Mouse (Mus musculus) c-Kit-positive CD71-negative TER-119-negative erythroid progenitor cells, embryonic 14.5 days (primary cell): ENCODE results near the gene Miga1.
A peak's percentile ranks its signal among the peaks of the same experiment; 100 is the strongest.
"Not testable (repeated sequence)": the region's sequence is repeated elsewhere in the genome, so short reads cannot be mapped to it uniquely, and the experiment has no call there.

Source experiments
- DNase-seq: peaks from one replicate; pipeline ENCODE4 v3.0.0-alpha.2; 2013; ENCODE audit warnings: low read depth

Gene Miga1

GRCm38 (mm10) chr3:152321765-152322547 is 18.3 kb downstream of the Miga1 start:
- DNase-seq, result no peak

- no peak for DNase-seq
These were observed 19.1 kb downstream of the Miga1 start for GRCm38 (mm10) chr3:152320972-152321645.

GRCm38 (mm10) chr3:152316447-152317173 is 23.6 kb downstream of the Miga1 start:
- not testable (repeated sequence) for DNase-seq

- peak; percentile 69 for DNase-seq
These were observed 24.6 kb downstream of the Miga1 start for GRCm38 (mm10) chr3:152315613-152316012.

GRCm38 (mm10) chr3:152314666-152315065 is 25.5 kb downstream of the Miga1 start:
- not testable (repeated sequence) for DNase-seq

- no peak for DNase-seq
These were observed 31.0 kb downstream of the Miga1 start for GRCm38 (mm10) chr3:152309250-152309645.

- no peak for DNase-seq
These were observed 31.5 kb downstream of the Miga1 start for GRCm38 (mm10) chr3:152308485-152309249.

- DNase-seq, result no peak
These were observed 34.2 kb downstream of the Miga1 start for GRCm38 (mm10) chr3:152305971-152306370.

- no peak for DNase-seq
These were observed 35.1 kb downstream of the Miga1 start for GRCm38 (mm10) chr3:152305080-152305479.

- DNase-seq, result no peak
These were observed 36.0 kb downstream of the Miga1 start for GRCm38 (mm10) chr3:152304093-152304815.

GRCm38 (mm10) chr3:152302991-152303390 is 37.2 kb downstream of the Miga1 start:
- no peak for DNase-seq

GRCm38 (mm10) chr3:152300376-152301337 is 39.5 kb downstream of the Miga1 start:
- DNase-seq, result no peak

- DNase-seq, result no peak
These were observed 44.3 kb downstream of the Miga1 start for GRCm38 (mm10) chr3:152295896-152296295.

GRCm38 (mm10) chr3:152294400-152294799 is 45.8 kb downstream of the Miga1 start:
- DNase-seq, result no peak

- no peak for DNase-seq
These were observed 46.6 kb downstream of the Miga1 start for GRCm38 (mm10) chr3:152293530-152294181.

- DNase-seq, result no peak
These were observed 48.3 kb downstream of the Miga1 start for GRCm38 (mm10) chr3:152291895-152292294.

GRCm38 (mm10) chr3:152290175-152290798 is 49.9 kb downstream of the Miga1 start:
- no peak for DNase-seq

GRCm38 (mm10) chr3:152288740-152289139 is 51.5 kb downstream of the Miga1 start:
- no peak for DNase-seq

GRCm38 (mm10) chr3:152288276-152288675 is 51.9 kb downstream of the Miga1 start:
- DNase-seq, result no peak
